Mouse (Mus musculus): ENCODE results near the gene Cxcl17. TPM values are rescaled to one million over a fixed set of nuclear protein-coding genes. Genes with fewer than 3 reads are reported as not detected.
"Not testable (repeated sequence)": the region's sequence is repeated elsewhere in the genome, so short reads cannot be mapped to it uniquely, and the experiment has no call there.

The Cxcl17 gene
- polyA plus RNA-seq, 1 experiment from 2014 or later = 0.58 TPM

GRCm38 (mm10) chr7:25429886-25430784 lies 17.4 kb upstream of the Cxcl17 start:
- ATAC-seq (ENCODE audit: insufficient number of reproducible peaks, insufficient read depth, low FRiP score, low read depth) = no peak
- Histone ChIP-seq H3K27ac (ENCODE audit: low read length) (peak overlapping the region; percentile 4; the same call in 1 of the 2 replicates), H3K27me3 (ENCODE audit: control insufficient read depth, insufficient read depth, low read length) (no peaks in the 10 kb centered on the region), H3K4me3 (ENCODE audit: low read depth, low read length) (no peak overlapping the region), H3K4me2 (replicated peaks; ENCODE audit: low read depth, low read length) (no peak overlapping the region), H3K9ac (replicated peaks; ENCODE audit: low read depth, low read length) (no peak overlapping the region), H3K36me3 (ENCODE audit: control insufficient read depth, insufficient read depth, low read length) (no peaks in the 10 kb centered on the region), H3K9me3 (ENCODE audit: control insufficient read depth, low read depth, low read length) (no peaks in the 10 kb centered on the region), H3K4me1 (ENCODE audit: control insufficient read depth, insufficient read depth, low read length) (peaks cover 10% of the 10 kb centered on the region; the same call in 1 of the 2 replicates)
- 68% methylated on average over 4 of the region's 4 CpGs for WGBS

- Histone ChIP-seq H3K27ac (ENCODE audit: low read length) (no peak overlapping the region), H3K4me1 (ENCODE audit: control insufficient read depth, insufficient read depth, low read length) (peaks cover 5% of the 10 kb centered on the region; the same call in 1 of the 2 replicates), H3K9me3 (ENCODE audit: control insufficient read depth, low read depth, low read length) (no peaks in the 10 kb centered on the region), H3K27me3 (ENCODE audit: control insufficient read depth, insufficient read depth, low read length) (no peaks in the 10 kb centered on the region), H3K4me3 (ENCODE audit: low read depth, low read length) (no peak overlapping the region), H3K4me2 (replicated peaks; ENCODE audit: low read depth, low read length) (no peak overlapping the region), H3K36me3 (ENCODE audit: control insufficient read depth, insufficient read depth, low read length) (no peaks in the 10 kb centered on the region), H3K9ac (replicated peaks; ENCODE audit: low read depth, low read length) (no peak overlapping the region)
- WGBS = 90% methylated on average over 3 of the region's 3 CpGs
- ATAC-seq (ENCODE audit: insufficient number of reproducible peaks, insufficient read depth, low FRiP score, low read depth) = no peak
Observed at GRCm38 (mm10) chr7:25428321-25428720, 15.6 kb upstream of the Cxcl17 start.

GRCm38 (mm10) chr7:25427144-25427543 lies 14.5 kb upstream of the Cxcl17 start:
- Histone ChIP-seq H3K4me1 (ENCODE audit: control insufficient read depth, insufficient read depth, low read length) (no peaks in the 10 kb centered on the region), H3K4me2 (replicated peaks; ENCODE audit: low read depth, low read length) (no peak overlapping the region), H3K9me3 (ENCODE audit: control insufficient read depth, low read depth, low read length) (no peaks in the 10 kb centered on the region), H3K4me3 (ENCODE audit: low read depth, low read length) (no peak overlapping the region), H3K9ac (replicated peaks; ENCODE audit: low read depth, low read length) (no peak overlapping the region), H3K36me3 (ENCODE audit: control insufficient read depth, insufficient read depth, low read length) (no peaks in the 10 kb centered on the region), H3K27me3 (ENCODE audit: control insufficient read depth, insufficient read depth, low read length) (no peaks in the 10 kb centered on the region; the same call in 1 of the 2 replicates), H3K27ac (ENCODE audit: low read length) (no peak overlapping the region)
- 85% methylated on average over 5 of the region's 5 CpGs for WGBS
- no peak for ATAC-seq (ENCODE audit: insufficient number of reproducible peaks, insufficient read depth, low FRiP score, low read depth)

- not testable (repeated sequence) for H3K27me3 ChIP-seq (ENCODE audit: control insufficient read depth, insufficient read depth, low read length); H3K4me3 ChIP-seq (ENCODE audit: low read depth, low read length); H3K4me2 ChIP-seq (replicated peaks; ENCODE audit: low read depth, low read length); ATAC-seq (ENCODE audit: insufficient number of reproducible peaks, insufficient read depth, low FRiP score, low read depth); H3K9ac ChIP-seq (replicated peaks; ENCODE audit: low read depth, low read length); H3K4me1 ChIP-seq (ENCODE audit: control insufficient read depth, insufficient read depth, low read length); H3K27ac ChIP-seq (ENCODE audit: low read length); H3K36me3 ChIP-seq (ENCODE audit: control insufficient read depth, insufficient read depth, low read length); H3K9me3 ChIP-seq (ENCODE audit: control insufficient read depth, low read depth, low read length)
- WGBS = 90% methylated on average over 4 of the region's 4 CpGs
Observed at GRCm38 (mm10) chr7:25426380-25426779, 13.7 kb upstream of the Cxcl17 start.

- WGBS = 34% methylated on average over 4 of the region's 4 CpGs
- no peak overlapping the region for H3K27ac ChIP-seq (ENCODE audit: low read length)
- no peak overlapping the region for H3K9ac ChIP-seq (replicated peaks; ENCODE audit: low read depth, low read length)
- no peak; the same call in 1 of the 2 replicates for ATAC-seq (ENCODE audit: insufficient number of reproducible peaks, insufficient read depth, low FRiP score, low read depth)
- H3K4me3 ChIP-seq (ENCODE audit: low read depth, low read length) = no peak overlapping the region
- no peaks in the 10 kb centered on the region; the same call in 1 of the 2 replicates for H3K27me3 ChIP-seq (ENCODE audit: control insufficient read depth, insufficient read depth, low read length)
- no peaks in the 10 kb centered on the region for H3K9me3 ChIP-seq (ENCODE audit: control insufficient read depth, low read depth, low read length)
- no peaks in the 10 kb centered on the region for H3K4me1 ChIP-seq (ENCODE audit: control insufficient read depth, insufficient read depth, low read length)
- no peaks in the 10 kb centered on the region for H3K36me3 ChIP-seq (ENCODE audit: control insufficient read depth, insufficient read depth, low read length)
- H3K4me2 ChIP-seq (replicated peaks; ENCODE audit: low read depth, low read length) = no peak overlapping the region
Observed at GRCm38 (mm10) chr7:25424429-25424828, 11.7 kb upstream of the Cxcl17 start.

GRCm38 (mm10) chr7:25422286-25422841 lies 9.7 kb upstream of the Cxcl17 start:
- 84% methylated on average over 16 of the region's 16 CpGs for WGBS
- no peaks in the 10 kb centered on the region for H3K4me1 ChIP-seq (ENCODE audit: control insufficient read depth, insufficient read depth, low read length)
- no peak for ATAC-seq (ENCODE audit: insufficient number of reproducible peaks, insufficient read depth, low FRiP score, low read depth)

GRCm38 (mm10) chr7:25419943-25420342 lies 7.3 kb upstream of the Cxcl17 start:
- Histone ChIP-seq H3K36me3 (ENCODE audit: control insufficient read depth, insufficient read depth, low read length) (no peaks in the 10 kb centered on the region), H3K4me2 (replicated peaks; ENCODE audit: low read depth, low read length) (no peak overlapping the region), H3K4me3 (ENCODE audit: low read depth, low read length) (no peak overlapping the region), H3K27ac (ENCODE audit: low read length) (no peak overlapping the region), H3K4me1 (ENCODE audit: control insufficient read depth, insufficient read depth, low read length) (no peaks in the 10 kb centered on the region), H3K27me3 (ENCODE audit: control insufficient read depth, insufficient read depth, low read length) (no peaks in the 10 kb centered on the region; the same call in 1 of the 2 replicates), H3K9ac (replicated peaks; ENCODE audit: low read depth, low read length) (no peak overlapping the region), H3K9me3 (ENCODE audit: control insufficient read depth, low read depth, low read length) (no peaks in the 10 kb centered on the region)
- no peak for ATAC-seq (ENCODE audit: insufficient number of reproducible peaks, insufficient read depth, low FRiP score, low read depth)
- WGBS = 70% methylated on average over 4 of the region's 4 CpGs

More at GRCm38 (mm10) chr7:25422286-25422841, 9.7 kb upstream of the Cxcl17 start:
- Histone ChIP-seq H3K36me3 (ENCODE audit: control insufficient read depth, insufficient read depth, low read length) (no peaks in the 10 kb centered on the region), H3K27ac (ENCODE audit: low read length) (no peak overlapping the region), H3K4me3 (ENCODE audit: low read depth, low read length) (no peak overlapping the region), H3K9me3 (ENCODE audit: control insufficient read depth, low read depth, low read length) (no peaks in the 10 kb centered on the region), H3K9ac (replicated peaks; ENCODE audit: low read depth, low read length) (no peak overlapping the region), H3K27me3 (ENCODE audit: control insufficient read depth, insufficient read depth, low read length) (no peaks in the 10 kb centered on the region; the same call in 1 of the 2 replicates), H3K4me2 (replicated peaks; ENCODE audit: low read depth, low read length) (no peak overlapping the region)

- no peak overlapping the region for H3K4me2 ChIP-seq (replicated peaks; ENCODE audit: low read depth, low read length)
- no peak overlapping the region for H3K9ac ChIP-seq (replicated peaks; ENCODE audit: low read depth, low read length)
- H3K9me3 ChIP-seq (ENCODE audit: control insufficient read depth, low read depth, low read length) = no peaks in the 10 kb centered on the region
- H3K27me3 ChIP-seq (ENCODE audit: control insufficient read depth, insufficient read depth, low read length) = no peaks in the 10 kb centered on the region; the same call in 1 of the 2 replicates
- no peak overlapping the region for H3K27ac ChIP-seq (ENCODE audit: low read length)
- H3K4me1 ChIP-seq (ENCODE audit: control insufficient read depth, insufficient read depth, low read length) = no peaks in the 10 kb centered on the region
- no peaks in the 10 kb centered on the region for H3K36me3 ChIP-seq (ENCODE audit: control insufficient read depth, insufficient read depth, low read length)
- H3K4me3 ChIP-seq (ENCODE audit: low read depth, low read length) = no peak overlapping the region
- no peak for ATAC-seq (ENCODE audit: insufficient number of reproducible peaks, insufficient read depth, low FRiP score, low read depth)
- WGBS = 79% methylated on average over 8 of the region's 8 CpGs
Observed at GRCm38 (mm10) chr7:25419536-25419935, 6.8 kb upstream of the Cxcl17 start.

All from stomach, embryonic 14.5 days (tissue).